Mouse (Mus musculus): ENCODE measurements around the gene Hap1.

DNA sequence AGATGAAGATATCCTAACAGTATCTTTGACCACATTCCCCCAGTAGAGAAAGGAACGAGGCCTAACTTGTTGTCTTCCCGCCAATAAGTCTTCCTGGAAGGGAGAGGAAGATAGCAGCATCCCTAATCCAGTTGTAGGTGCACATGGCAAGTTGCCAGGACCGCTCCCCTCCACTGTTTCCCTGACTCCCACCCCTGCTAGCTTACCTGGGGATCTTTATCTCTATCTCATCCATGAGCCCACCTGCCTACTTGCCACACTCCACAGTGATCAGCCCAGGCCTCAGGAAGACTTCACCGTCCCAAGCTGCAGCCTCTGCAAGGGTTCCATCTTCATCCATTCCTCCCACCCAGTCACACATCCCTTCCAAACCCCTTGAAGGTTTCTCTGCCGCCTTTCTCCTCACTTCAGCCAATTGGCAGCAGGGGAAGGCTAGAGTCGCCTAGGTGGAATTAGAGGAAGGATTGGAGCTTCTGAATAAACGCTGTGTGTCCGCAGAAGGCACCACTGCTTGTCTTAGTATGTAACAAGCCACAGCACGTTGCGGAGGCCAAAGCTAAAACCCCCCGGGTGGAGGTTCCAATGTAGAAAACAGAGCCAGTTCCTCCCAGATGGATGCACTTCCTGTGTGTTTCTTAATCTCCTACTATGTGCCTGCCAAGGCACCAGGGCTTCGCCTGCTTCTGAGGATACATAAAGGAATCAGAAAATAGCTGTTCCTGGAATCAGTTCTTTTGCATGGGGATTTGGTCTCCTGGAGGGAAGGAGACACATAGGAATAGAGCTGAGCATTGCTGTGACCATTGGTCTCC lies 44.0 kb upstream of the Hap1 start:
- TF ChIP-seq CTCF (IDR thresholded peaks at IDR 0.05; ENCODE audit: borderline replicate concordance, control insufficient read depth, extremely low read depth, insufficient read depth, low read length, poor library complexity) (no peak), POLR2A (IDR thresholded peaks at IDR 0.05; ENCODE audit: control insufficient read depth, extremely low read depth, insufficient read depth, low read length, poor library complexity) (no peak)
